Mouse (Mus musculus): Measurements from ENCODE around the gene Grin2d. TPM values are rescaled to one million over a fixed set of nuclear protein-coding genes. Genes with fewer than 3 reads are reported as not detected.
"Not testable (repeated sequence)": the region's sequence is repeated elsewhere in the genome, so short reads cannot be mapped to it uniquely, and the experiment has no call there.

The Grin2d gene
- total RNA-seq (2021): under 1 TPM; 0.44 to 0.64 TPM
- long read RNA-seq, experiment 1, full-length matches to known transcripts: 1 of 2 reads
- long read RNA-seq, experiment 1, partial matches to known transcripts: 0 of 2 reads
- long read RNA-seq, experiment 1, other reads (novel, unspliced or antisense): 1 of 2 reads
- long read RNA-seq, experiment 2: 0 reads

- intact Hi-C loops (cut with DNase I; ENCODE audit: low total_unique reads); DNase-seq: not testable (repeated sequence)
Measured at GRCm38 (mm10) chr7:45878278-45878677, at the start of gene Grin2d. TSS of gene Grin2d (minus strand) at chr7:45878378.

DNA sequence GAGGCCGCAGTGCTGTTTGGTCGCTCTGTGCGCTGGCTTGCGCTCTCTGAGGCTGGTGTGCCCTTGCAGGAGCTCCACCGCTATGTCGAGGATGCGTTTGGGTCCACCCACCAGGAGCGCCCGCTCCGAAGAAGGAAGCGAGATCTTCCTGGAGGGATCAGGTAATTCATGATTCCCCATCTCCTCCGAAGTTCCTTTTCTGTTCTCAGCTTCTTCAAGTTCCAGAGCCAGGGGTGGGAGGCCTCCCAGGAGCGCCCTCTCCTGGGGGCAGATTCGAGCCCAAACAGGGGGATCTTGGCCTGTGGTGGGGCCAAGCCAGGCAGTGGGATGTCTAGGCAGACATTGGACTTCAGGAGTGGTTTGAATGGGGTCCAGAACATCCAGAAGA is 46.2 kb upstream of the Grin2d start:
- DNase-seq: no peak

GRCm38 (mm10) chr7:45923762-45924428 is 45.7 kb upstream of the Grin2d start, which contains the start of gene Ccdc114:
TSS of gene Ccdc114 (plus strand) at chr7:45924072.
- peak; percentile 85 for DNase-seq
- intact Hi-C loops (cut with DNase I; ENCODE audit: low total_unique reads): no loop called here

More for the DNA sequence above, 46.2 kb upstream of the Grin2d start:
- intact Hi-C loops (cut with DNase I; ENCODE audit: low total_unique reads): no loop called here

DNA sequence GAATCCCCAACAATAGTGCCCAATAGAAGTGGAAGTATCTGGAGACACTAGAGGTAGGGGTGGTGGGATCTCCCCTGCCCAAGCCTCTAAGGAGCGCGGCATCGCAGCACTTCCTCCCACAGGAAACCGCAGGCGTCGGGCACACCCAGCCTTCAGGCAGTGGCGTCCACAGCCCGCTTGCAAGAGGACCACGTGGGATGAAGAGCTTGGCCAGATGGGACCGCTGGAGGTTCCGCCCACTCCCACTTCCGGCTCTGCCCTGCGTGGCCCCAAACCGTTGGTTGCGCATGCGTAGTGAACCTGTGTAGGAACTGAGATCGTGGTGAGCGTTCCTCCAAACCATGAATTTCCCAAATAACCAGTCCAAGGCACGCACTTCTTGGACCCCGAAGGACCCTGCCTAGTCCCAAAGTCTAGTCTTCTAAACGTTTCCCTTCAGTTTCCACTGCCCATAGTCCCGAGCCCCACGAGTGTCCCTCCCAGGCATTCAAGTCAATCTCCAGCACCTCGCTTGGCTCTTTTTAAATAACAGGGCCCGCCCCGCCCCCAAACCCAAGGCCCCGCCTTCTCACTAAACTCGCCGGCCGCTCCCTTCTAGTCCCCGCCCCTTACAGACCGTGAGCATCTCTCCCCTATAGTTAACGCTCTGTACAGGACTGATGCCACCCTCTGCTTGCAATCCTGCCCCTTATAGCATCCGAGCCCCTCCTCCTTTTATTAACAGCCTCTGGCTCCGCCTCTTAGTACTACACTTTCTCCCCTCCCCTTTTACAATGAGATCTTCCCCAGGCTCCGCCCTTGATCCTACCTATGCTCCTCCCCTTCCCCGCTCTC is 45.0 kb upstream of the Grin2d start:
- peak; percentile 96 for DNase-seq
- intact Hi-C loops (cut with DNase I; ENCODE audit: low total_unique reads): no loop called here

DNA sequence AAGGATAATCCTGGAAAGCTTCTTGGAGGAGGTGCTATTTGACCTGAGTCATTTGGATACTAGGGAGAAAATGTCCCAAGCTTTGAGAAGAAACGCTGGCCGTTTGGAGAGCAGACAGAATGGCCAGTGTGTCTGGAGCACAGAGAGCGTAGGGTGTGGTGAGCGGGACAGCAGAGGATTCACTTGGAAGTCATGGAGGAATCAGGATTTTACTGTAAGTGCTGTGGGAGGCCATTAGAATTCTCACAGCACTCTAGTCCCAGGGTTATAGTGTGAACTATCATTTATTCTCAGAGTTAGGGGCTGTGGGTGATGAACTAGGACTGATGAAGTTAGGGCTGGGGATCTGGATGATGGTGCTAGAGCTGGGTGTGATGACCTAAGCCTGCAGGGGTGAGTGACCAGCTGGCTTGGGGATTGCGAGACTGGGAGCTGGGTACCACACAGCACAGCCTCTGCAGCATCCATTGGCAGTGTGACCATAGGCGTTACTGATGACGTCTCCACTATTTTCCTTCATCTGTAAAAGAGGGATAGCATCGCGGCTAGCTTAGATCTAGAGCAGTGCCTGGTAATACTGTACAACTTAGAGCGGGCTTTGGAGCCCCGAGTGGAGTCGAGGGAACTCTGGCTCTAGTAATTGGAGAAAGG is 43.9 kb upstream of the Grin2d start:
- intact Hi-C loops (cut with DNase I; ENCODE audit: low total_unique reads): no loop called here
- DNase-seq: no peak

DNA sequence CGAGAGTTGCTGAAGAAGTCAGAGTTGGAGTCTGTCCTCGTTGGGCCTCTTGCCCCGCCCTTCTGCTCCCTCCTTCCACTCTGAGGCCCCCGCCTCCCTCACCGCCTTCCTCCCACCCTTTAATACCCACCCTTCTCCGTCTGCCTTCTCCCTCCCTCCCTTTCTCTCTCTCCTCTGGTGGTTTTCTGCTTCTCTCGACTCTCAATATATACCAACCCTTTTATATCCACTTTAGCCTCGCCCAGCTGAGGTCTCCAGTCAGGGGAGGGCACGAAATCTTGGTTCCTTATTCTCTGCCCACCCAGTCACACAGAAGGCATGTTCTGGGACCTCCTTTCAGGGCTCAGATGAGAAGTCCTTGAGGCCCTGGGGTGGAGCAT is 43.1 kb upstream of the Grin2d start, which contains the start of gene Emp3:
Gene Emp3, minus strand, starts transcription at position 163 of the 380 bp plus-strand sequence.
- intact Hi-C loops (cut with DNase I; ENCODE audit: low total_unique reads): no loop called here
- DNase-seq: peak; percentile 75

DNA sequence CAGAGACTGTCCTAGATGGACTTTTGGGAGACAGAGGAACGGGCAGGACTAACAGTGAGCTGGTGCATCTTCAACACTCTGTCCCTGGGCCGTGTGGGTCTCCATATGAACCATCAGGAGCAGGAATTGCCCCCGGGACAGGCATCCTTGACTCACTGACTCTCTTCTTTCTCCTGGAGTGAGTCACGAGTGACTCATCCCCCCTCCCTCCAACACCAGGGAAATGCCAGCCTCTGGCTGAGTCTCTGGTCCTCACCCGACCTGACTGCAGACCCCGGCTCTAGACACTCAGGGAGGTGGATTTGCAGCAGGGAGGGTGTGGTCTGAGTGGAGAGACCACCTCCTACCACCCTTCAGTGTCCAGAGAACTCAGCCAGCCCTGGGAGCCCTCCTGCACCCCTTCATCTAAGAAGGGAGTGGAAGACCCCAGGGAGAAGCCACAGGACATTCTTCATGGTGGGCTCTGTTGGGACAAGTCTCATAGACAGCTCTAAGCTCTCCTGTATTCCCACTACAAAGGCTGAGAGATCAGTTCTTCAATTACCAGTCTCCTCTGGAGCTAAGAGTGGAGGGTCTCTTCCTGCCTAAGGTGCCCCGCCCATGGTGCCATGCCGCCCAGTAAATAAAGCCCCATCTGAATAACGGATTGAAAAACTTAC is 42.5 kb upstream of the Grin2d start:
- DNase-seq: peak; percentile 36
- intact Hi-C loops (cut with DNase I; ENCODE audit: low total_unique reads): no loop called here

DNA sequence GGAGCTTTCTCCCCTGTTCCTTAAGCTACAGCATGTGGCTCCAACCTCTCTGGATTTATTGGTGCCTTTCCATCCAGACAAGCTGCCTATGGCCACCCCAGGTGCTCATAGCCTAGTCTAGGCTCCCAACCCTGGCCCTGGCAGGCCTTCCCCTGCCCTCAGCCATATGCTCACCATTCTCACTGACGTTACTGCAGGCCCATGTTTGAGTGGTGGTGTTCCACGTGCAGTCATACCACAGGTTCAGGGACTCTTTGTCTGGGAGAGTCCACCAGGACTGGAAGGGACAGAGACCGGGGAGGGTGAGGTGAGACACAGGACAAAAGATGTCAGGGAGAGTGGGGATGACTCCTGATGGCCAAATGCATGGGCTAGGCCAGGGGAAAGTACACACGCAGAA is 41.6 kb upstream of the Grin2d start:
- intact Hi-C loops (cut with DNase I; ENCODE audit: low total_unique reads): no loop called here
- DNase-seq: no peak

- peak; percentile 25 for DNase-seq
- intact Hi-C loops (cut with DNase I; ENCODE audit: low total_unique reads): no loop called here
Measured at GRCm38 (mm10) chr7:45919083-45919671, 41.0 kb upstream of the Grin2d start.

- intact Hi-C loops (cut with DNase I; ENCODE audit: low total_unique reads): no loop called here
Measured at GRCm38 (mm10) chr7:45917926-45918325, 39.7 kb upstream of the Grin2d start.

GRCm38 (mm10) chr7:45917004-45917704 is 39.0 kb upstream of the Grin2d start:
- no peak for DNase-seq
- intact Hi-C loops (cut with DNase I; ENCODE audit: low total_unique reads): no loop called here

More at GRCm38 (mm10) chr7:45917926-45918325, 39.7 kb upstream of the Grin2d start:
- no peak for DNase-seq

- intact Hi-C loops (cut with DNase I; ENCODE audit: low total_unique reads): no loop called here
- peak; percentile 90 for DNase-seq
Measured at GRCm38 (mm10) chr7:45916056-45917003, 38.2 kb upstream of the Grin2d start.

- intact Hi-C loops (cut with DNase I; ENCODE audit: low total_unique reads): no loop called here
- no peak for DNase-seq
Measured at GRCm38 (mm10) chr7:45915011-45915410, 36.8 kb upstream of the Grin2d start.

DNA sequence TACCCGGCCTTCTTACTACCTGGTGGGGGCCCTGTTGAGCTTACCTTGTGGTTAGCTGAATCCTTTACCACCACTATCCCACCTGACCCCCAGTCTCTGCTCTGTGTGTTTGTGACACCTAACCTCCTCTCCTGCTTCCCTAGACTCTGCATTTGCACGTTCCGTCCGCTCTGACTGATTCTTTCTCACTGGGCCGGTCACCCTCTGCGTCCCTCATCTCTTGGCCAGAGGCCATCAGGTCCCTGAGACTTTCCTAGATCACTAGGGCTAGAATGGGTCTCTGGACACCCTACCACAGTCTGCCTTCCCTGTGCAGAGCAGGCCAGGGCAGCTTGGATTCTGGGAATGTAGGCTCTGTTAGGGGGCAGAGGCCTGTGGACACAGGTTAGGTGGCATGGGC is 35.9 kb upstream of the Grin2d start:
- intact Hi-C loops (cut with DNase I; ENCODE audit: low total_unique reads): no loop called here
- no peak for DNase-seq

GRCm38 (mm10) chr7:45909145-45909544 is 31.0 kb upstream of the Grin2d start:
- intact Hi-C loops (cut with DNase I; ENCODE audit: low total_unique reads): no loop called here
- DNase-seq: no peak

- DNase-seq: no peak
- intact Hi-C loops (cut with DNase I; ENCODE audit: low total_unique reads): no loop called here
Measured at GRCm38 (mm10) chr7:45908384-45908783, 30.2 kb upstream of the Grin2d start.

- DNase-seq: no peak
- intact Hi-C loops (cut with DNase I; ENCODE audit: low total_unique reads): no loop called here
Measured at GRCm38 (mm10) chr7:45906622-45907021, 28.4 kb upstream of the Grin2d start.
